Mouse (Mus musculus): ENCODE measurements around the gene Setd1b. TPM values are rescaled to one million over a fixed set of nuclear protein-coding genes. Genes with fewer than 3 reads are reported as not detected.
A peak's percentile ranks its signal among the peaks of the same experiment; 100 is the strongest.

The Setd1b gene
- total RNA-seq, 2 experiments from 2014 or later = 7.7 to 13.0 TPM

GRCm38 (mm10) chr5:123138230-123138911 lies 3.6 kb upstream of the Setd1b start:
- DNase-seq = peak; percentile 70 to 78
- intact Hi-C loops (cut with DNase I) = loop anchor here (5.0 kb wide), 1 partner anchor 121 kb away; the partner anchor contains the start of gene Orai1

DNA sequence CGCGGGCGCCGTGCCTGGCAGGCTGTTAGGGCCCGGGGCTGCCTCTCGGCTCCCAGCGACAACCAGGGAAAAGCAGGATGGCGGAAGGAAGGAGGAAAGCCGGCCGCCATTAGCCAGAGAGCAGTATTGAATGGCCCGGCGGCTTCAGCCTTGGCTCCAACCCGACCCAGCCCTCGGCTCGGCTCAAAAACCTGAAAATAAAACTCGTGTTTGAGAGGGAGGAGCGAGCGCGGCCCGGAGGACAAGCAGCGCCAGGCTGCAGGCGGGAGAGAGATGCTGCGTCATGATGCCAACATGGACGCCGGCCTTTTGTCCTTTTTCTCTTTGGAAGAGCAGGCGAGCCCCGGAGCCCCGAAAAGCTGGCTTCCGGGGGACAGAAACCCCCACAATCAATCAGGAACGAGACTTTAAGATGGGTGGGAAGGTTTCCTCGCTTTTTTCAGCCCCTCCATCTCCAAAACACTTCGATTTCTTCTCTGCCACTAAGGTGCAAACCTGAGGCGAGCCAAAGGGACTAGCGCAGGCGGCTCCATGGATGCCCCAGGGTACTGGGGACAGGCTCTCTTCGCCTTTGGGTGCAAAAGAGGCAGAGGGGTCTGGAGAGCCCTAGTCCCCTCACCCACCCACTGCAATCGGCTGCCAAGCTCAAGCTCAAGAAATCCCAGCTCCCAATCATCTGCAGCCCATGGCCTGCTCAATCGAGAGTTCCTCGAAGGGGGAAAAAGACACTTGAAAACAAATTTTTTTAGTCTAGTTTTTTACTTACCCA lies 2.9 kb upstream of the Setd1b start:
- intact Hi-C loops (cut with DNase I) = loop anchor here (5.0 kb wide), 1 partner anchor 122 kb away; the partner anchor contains the start of gene Orai1
- DNase-seq = peak; percentile 81 to 88

DNA sequence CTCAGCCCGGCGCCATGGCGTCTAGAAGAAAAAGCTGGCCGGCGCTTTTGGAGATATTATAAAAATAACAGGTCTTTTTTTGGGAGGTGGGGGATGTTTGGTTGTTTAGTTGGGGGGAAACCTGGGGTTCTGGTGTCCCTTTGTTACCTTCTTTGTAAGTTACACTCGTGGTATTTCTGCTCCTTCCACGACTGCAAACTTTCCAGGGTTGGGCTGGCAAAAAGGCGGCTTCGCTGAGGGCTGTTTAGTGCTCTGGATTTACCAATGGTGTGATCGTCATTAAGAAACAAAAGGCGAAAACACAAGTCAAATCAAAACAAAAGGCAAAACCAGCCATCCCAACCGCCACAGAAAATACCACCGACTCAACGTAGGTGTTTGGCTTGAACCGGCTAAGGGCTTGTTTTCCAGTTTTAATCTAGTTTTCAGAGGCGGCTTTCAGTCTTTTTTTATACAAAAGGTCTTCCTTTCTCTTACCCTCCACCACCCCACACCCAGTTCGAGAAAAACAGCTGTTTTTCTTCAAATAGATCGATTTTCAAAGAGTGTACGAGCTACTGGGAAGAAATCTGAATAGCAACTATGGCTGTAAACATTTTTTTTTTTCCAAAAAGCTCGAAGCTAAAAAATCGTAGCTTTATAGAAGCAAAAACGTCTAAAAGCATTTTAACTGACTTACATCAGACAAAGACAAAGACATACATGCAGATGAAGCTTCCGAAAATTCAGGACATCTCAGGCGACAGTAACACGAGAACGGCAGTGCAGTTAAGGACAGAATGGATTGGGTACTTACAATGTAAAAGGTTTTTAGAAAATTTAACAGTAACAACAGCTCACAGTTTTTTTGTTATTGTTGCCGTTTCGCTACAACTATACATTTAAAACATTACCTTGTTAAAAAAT lies 2.0 kb upstream of the Setd1b start:
- intact Hi-C loops (cut with DNase I) = loop anchor here (5.0 kb wide), 1 partner anchor 123 kb away; the partner anchor contains the start of gene Orai1
- DNase-seq = no peak

DNA sequence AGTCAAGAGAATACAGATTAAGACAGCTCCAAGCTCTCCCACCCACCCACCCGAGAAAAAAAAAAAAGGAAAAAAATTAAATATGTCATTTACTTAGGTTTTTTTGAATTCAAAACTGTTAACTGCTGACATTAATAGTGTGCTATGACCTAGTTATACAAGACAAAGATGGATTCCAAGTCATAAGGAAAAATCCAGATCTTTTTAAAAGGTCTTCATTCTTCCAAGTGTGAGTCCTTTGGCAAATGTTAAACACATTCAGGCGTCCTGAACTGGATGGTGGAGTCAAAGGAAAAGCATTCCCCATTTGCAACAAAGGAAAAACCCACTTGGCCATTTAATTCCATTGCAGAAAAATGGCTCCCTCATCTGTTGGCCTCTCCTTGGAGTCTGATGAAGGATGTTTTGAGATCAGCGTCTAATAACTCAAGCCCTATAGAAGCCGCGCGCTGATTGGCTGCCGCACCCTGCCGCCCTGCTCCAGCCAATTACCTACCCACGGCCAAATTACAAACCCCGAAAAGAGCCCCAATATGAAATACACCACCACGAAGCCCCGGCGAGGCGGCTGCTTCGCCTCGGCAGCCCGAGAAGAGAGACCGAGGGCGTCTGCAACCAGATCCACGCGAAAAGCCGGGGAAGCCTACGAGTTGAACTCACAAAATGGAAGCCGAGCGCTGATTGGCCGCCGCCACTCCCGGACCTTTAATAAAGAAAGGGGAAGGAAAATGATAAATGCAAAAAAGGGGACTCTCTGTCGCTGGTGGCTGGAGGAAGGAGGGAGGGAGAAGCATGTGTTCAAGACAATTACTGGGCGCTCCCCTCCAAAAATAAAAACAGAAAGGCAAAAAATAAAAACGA lies 1.1 kb upstream of the Setd1b start:
- peak; percentile 88 to 95 for DNase-seq
- intact Hi-C loops (cut with DNase I) = no loop called here

- DNase-seq = peak in 1 of 2 experiments; percentile 63
- intact Hi-C loops (cut with DNase I) = no loop called here
These were observed 335 bp upstream of the Setd1b start for GRCm38 (mm10) chr5:123141555-123142160.

- intact Hi-C loops (cut with DNase I) = no loop called here
- no peak for DNase-seq
These were observed 1.4 kb downstream of the Setd1b start for GRCm38 (mm10) chr5:123143251-123143970.

DNA sequence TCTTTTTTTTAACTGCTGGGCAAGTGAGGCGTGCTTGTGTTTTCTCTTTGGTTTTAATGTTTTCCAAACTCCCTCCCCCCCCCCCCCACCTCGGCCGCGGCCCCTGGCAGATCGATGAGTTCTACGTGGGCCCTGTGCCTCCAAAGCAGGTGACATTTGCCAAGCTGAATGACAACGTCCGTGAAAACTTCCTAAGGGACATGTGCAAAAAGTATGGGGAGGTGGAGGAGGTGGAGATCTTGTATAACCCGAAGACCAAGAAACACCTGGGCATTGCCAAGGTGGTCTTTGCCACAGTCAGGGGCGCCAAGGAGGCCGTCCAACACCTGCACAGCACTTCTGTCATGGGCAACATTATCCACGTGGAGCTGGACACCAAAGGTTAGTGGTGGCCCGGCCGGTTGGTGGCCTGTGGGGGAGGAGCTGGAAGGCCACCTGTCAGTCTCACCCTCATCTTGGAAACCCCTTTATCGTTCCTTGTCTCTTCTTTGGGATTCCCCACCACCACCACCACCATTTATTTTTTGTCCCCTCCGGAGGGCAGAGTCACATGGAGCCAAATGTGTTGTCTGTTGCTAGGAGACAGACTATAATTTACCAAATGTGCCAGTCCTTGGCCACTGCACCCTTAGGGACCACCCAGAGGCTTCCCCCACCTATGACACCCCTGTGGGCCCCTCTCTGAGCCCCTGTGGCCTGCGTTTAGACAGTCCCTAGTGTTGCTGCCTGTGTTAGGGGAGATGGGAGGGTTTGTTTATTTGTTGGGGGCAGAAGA lies 2.2 kb downstream of the Setd1b start:
- intact Hi-C loops (cut with DNase I) = no loop called here
- no peak for DNase-seq

- DNase-seq = no peak
- intact Hi-C loops (cut with DNase I) = no loop called here
These were observed 3.0 kb downstream of the Setd1b start for GRCm38 (mm10) chr5:123144746-123145590.

DNA sequence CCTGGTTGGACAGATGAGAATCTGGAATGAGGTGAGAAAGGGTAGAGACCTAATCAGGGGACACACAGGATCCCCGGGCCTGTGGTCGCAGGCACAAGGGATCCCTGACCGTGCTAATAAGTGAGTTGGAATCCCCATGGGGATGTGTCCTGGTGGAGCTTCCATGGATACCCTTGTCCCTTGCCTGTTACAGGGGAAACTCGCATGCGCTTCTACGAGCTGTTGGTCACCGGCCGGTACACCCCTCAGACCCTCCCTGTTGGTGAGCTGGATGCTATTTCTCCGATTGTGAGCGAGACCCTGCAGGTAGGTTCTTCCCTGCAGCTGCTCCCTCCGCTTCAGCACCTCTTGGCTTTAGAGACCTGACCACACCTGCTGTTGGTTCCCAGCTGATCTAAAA lies 4.4 kb downstream of the Setd1b start:
- intact Hi-C loops (cut with DNase I) = no loop called here

DNA sequence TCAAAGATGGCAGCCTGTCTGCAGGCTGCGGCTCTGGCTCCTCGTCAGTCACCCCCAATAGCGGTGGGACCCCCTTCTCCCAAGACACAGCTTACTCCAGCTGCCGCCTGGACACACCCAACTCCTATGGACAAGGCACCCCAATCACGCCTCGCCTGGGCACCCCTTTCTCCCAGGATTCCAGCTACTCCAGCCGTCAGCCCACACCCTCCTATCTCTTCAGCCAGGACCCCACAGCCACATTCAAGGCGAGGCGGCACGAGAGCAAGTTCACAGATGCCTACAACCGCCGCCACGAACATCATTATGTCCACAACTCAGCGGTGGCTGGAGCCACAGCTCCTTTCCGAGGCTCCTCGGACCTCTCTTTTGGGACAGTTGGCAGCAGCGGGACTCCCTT lies 5.6 kb downstream of the Setd1b start:
- intact Hi-C loops (cut with DNase I) = no loop called here
- DNase-seq = no peak

More for the DNA sequence above, 4.4 kb downstream of the Setd1b start:
- no peak for DNase-seq

DNA sequence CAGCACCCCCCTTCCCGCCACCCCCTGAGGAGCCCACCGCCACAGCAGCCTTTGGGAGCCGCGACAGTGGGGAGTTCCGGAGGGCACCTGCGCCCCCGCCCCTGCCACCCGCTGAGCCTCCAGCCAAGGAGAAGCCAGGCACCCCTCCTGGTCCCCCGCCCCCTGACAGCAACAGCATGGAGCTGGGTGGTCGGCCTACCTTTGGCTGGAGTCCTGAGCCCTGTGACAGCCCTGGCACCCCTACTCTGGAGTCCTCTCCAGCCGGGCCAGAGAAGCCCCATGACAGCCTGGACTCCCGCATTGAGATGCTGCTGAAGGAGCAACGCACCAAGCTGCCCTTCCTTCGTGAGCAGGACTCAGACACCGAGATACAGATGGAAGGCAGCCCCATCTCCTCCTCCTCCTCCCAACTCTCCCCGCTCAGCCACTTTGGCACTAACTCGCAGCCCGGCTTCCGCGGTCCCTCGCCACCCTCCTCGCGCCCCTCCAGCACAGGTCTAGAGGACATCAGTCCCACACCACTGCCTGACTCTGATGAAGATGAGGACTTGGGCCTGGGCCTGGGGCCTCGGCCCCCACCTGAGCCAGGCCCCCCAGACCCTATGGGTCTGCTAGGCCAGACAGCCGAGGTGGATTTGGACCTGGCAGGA lies 6.2 kb downstream of the Setd1b start:
- no peak for DNase-seq
- intact Hi-C loops (cut with DNase I) = loop anchor here (2.0 kb wide), 1 partner anchor 15 kb away; the partner anchor contains the start of gene Rhof

DNA sequence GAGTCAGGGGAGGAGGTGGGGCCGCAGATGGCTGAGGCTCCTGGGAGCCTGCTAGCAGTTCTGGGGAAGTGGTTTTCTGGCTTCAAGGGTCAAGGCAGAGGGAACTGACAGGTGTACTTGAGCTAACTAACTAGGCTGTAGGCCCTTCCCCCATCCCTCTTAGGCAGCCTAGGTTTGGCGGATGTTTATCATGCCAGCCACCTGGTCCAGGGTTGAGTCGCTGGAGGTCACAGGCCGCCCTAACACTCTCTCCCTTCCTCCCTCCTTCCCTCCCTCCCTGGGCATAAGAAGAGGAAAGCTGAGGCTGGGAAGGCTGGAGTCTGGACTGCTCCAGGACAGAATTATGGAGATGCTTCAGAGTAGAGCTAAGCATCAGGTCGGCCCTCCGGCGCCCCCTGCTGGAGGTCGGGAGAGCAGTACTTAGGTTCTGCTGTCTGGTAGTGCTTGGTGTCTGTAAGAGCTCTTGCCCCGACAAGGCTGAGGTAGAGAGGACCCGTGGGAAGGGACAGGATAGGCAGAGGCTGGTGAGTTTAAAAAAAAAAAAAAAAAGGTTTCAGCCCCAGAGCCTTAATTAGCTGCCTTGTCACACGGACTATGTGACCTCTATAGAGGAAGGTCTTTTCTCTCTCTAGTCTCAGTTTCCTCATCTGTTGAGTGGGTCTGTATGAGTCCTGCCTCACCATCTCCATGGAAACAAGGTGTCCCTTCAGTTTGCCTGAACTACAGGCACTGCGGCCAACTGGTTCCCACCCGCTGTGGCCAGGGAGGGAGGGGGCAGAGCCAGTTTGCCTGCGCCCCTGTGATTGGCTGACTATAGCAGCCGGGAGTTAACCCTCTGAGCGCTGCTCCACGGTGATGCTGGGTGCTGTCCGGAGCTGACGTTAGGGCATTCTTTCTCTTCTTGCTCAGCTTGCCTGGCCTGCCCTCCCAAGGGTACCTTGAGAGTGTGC lies 7.7 kb downstream of the Setd1b start:
- DNase-seq = peak; percentile 90
- intact Hi-C loops (cut with DNase I) = loop anchor here (2.0 to 5.0 kb wide), 2 partner anchors 17 to 32 kb away; partner anchors contain the start of gene Rhof

- intact Hi-C loops (cut with DNase I) = loop anchor here (5.0 kb wide), 1 partner anchor 33 kb away; no protein-coding TSS in a partner anchor
- no peak for DNase-seq
These were observed 8.6 kb downstream of the Setd1b start for GRCm38 (mm10) chr5:123150641-123151040.

- intact Hi-C loops (cut with DNase I) = loop anchor here (5.0 kb wide), 1 partner anchor 34 kb away; no protein-coding TSS in a partner anchor
- no peak for DNase-seq
These were observed 9.1 kb downstream of the Setd1b start for GRCm38 (mm10) chr5:123151077-123151476.

Data from gastrocnemius, postnatal 36 days (tissue).